Mouse (Mus musculus): ENCODE measurements around the gene Rnf213.

DNA sequence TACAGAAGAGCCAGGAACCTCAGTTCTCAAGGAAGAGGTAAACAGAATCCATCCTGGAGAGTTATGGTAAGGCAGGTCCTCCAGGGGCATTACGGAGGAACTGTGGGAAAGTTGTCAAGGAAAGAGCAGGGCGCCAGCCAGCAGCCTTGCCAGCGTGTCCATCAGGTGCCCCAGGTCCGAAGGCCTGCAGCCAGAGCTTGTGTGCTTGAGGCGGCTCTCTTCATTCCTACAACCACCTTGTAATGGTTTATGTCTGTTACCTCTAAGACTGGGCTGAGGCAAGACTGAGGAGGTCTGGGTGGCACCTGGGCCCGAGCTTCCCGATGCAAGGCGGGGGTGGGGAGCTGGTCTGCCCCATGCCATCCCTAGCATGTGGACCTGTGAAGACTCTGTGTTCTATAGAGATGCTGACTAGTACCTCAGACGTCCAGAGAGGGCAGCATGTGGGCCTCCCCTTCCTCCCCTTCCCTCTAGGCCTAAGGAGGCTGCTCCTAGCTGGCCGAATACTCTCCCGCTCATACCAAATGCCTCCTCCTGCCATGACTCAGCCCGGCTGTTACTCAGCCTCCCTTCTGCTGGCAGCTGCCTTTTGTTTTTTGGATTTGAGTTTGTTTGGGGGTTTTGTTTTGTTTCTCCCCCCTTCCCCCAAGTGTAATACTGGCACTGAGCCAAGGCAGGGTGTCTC is 123.9 kb downstream of the Rnf213 start:
- TF ChIP-seq POLR2A (IDR thresholded peaks at IDR 0.05; ENCODE audit: insufficient read depth, low read depth, low read length): no peak
- no peak for TF ChIP-seq CTCF (IDR thresholded peaks at IDR 0.05; ENCODE audit: insufficient read depth, low read depth, low read length)
